Mouse (Mus musculus): ENCODE measurements around the gene Crabp1. TPM values are rescaled to one million over a fixed set of nuclear protein-coding genes. Genes with fewer than 3 reads are reported as not detected.

Crabp1 gene
- not detected for total RNA-seq (2021)

- DNase-seq (ENCODE audit: low spot score), result no peak
- intact Hi-C loops (cut with DNase I), result no loop called here
Observed at GRCm38 (mm10) chr9:54764561-54765217, at the start of gene Crabp1. Gene Crabp1, plus strand, starts transcription at chr9:54764748.

- intact Hi-C loops (cut with DNase I), result no loop called here
- DNase-seq (ENCODE audit: low spot score), result no peak
Observed at GRCm38 (mm10) chr9:54715776-54716175, 48.8 kb upstream of the Crabp1 start.

- intact Hi-C loops (cut with DNase I), result no loop called here
- no peak for DNase-seq (ENCODE audit: low spot score)
Observed at GRCm38 (mm10) chr9:54717527-54717926, 47.0 kb upstream of the Crabp1 start.

- DNase-seq (ENCODE audit: low spot score), result no peak
- intact Hi-C loops (cut with DNase I), result no loop called here
Observed at GRCm38 (mm10) chr9:54722156-54722555, 42.4 kb upstream of the Crabp1 start.

GRCm38 (mm10) chr9:54722596-54722995, 42.0 kb upstream of the Crabp1 start:
- intact Hi-C loops (cut with DNase I), result no loop called here
- DNase-seq (ENCODE audit: low spot score), result no peak

- no peak for DNase-seq (ENCODE audit: low spot score)
- intact Hi-C loops (cut with DNase I), result no loop called here
Observed at GRCm38 (mm10) chr9:54726315-54726714, 38.2 kb upstream of the Crabp1 start.

DNA sequence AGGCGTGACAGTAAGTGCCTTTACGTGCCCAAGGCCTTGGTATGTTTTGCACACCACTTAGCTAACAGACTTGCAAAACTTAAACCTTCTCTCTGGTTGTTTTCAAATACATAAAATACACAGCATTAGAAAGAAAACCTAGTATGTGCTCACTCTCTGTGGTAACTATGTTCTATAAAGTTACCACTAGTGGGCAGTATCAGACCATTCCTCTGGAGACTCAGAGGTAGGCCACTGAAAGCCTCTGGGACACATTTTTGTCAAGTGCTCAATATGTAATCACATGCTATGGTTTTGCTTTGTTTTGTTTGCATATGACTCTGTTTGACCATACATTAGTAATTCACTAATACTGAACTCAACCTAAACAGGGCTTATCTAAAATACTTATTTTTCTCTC, 32.4 kb upstream of the Crabp1 start:
- no peak for DNase-seq (ENCODE audit: low spot score)
- intact Hi-C loops (cut with DNase I), result loop anchor here (5.0 kb wide), 1 partner anchor 220 kb away; the partner anchor contains the start of genes AY074887 and Psma4

GRCm38 (mm10) chr9:54733921-54734638, 30.5 kb upstream of the Crabp1 start, which contains the start of gene Wdr61:
Gene Wdr61, minus strand, starts transcription at chr9:54734519.
- intact Hi-C loops (cut with DNase I), result loop anchor here (5.0 kb wide), 1 partner anchor 218 kb away; the partner anchor contains the start of genes AY074887 and Psma4
- peak; percentile 93 for DNase-seq (ENCODE audit: low spot score)

GRCm38 (mm10) chr9:54734639-54735252, 29.8 kb upstream of the Crabp1 start:
- no peak for DNase-seq (ENCODE audit: low spot score)
- intact Hi-C loops (cut with DNase I), result loop anchor here (5.0 kb wide), 2 partner anchors 128 to 218 kb away; partner anchors contain the start of genes AY074887, Ireb2 and Psma4

- no peak for DNase-seq (ENCODE audit: low spot score)
Observed at GRCm38 (mm10) chr9:54736284-54736701, 28.3 kb upstream of the Crabp1 start.

GRCm38 (mm10) chr9:54738376-54738775, 26.2 kb upstream of the Crabp1 start:
- intact Hi-C loops (cut with DNase I), result loop anchor here (1.0 to 5.0 kb wide), 2 partner anchors 83 to 124 kb away; partner anchors contain the start of gene Ireb2
- DNase-seq (ENCODE audit: low spot score), result no peak

More at GRCm38 (mm10) chr9:54736284-54736701, 28.3 kb upstream of the Crabp1 start:
- intact Hi-C loops (cut with DNase I), result loop anchor here (2.0 to 5.0 kb wide), 2 partner anchors 126 to 375 kb away; partner anchors contain the start of gene Ireb2

DNA sequence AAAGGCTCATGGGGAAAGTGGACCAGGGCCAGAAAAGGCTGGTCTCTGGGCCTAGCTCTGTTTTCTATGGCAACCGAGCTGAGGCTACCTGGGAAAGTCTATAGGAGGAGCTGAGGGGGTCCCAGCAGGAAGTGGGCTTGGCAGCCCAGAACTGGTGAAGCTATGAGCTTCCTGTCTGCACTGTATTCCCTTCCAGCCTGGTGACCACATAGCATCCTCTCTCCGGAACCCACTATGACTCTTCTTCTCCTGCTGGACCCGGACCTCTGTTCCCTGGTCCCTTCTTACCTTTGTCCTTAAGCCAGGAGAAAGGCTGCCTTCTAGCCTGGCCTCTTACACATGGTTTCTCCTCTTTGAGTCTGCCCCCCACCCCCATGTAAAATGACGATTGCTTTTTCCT, 20.7 kb upstream of the Crabp1 start:
- intact Hi-C loops (cut with DNase I), result no loop called here
- no peak for DNase-seq (ENCODE audit: low spot score)

DNA sequence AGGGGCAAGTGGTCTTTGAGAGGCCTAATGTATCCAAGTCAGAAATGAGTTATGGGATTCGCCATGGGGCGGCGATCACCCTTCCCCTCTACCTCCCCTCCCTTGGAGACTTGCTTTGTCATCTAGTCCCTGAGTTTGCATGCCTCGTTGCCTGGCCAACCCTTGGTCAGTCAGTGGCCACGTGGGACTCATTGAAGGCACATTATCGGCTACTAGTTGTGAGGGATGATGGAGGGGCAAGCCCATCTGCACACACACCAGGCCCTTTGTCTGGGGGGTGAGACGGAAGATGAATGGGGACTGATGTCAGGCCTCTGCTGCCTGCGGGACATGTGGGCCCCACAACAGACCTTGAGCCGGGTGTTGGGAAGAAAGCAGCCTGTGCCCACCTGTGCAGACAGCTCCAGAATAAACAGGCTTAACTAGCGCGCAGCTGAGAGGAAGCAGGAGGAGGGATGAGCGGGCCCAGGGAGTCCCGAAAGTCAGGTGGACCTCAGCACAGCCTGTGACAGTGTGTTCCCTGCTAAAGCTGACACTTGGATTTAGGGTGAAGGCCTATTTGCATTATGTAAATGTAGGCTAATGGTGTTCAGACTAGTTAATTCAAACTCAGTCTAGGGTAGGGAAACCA, 18.7 kb upstream of the Crabp1 start:
- intact Hi-C loops (cut with DNase I), result no loop called here

DNA sequence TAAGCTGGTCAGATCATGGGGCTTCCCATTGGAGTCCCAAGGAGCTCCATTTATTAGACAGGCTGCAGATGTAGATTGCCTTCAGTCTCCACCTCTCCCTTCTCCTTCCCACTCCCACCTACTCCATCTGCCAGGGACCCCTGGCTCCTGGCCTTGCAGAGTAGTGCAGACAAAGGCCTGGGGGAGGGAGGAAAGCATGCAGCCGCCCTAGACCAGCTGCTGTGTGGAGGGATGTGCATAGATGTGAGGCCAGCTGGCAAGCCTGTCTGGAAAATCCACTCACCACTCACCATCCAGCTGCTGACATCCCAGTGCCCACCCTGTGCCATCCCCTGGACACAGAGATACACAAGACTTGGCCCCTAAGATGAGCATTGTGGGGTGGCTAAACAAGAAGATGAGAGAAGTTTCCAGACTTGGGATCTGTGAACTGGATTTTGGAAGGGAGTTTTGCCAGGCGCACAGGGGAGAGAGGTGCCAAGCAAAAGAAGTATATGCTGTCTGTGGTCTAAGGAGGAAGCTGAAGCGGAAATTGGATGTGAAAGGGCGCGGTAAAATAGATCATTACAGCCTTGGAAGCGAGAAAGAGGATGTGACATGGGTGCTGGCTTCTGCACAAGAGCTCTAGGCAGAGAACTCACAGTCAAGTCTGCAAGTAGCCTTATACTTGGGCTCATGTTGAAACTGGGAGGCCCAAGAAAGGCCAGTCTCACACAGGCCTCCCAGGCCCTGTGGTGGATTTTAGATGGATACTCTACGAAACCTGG, 14.2 kb upstream of the Crabp1 start:
- DNase-seq (ENCODE audit: low spot score), result no peak
- intact Hi-C loops (cut with DNase I), result no loop called here

More for the DNA sequence above, 18.7 kb upstream of the Crabp1 start:
- no peak for DNase-seq (ENCODE audit: low spot score)

GRCm38 (mm10) chr9:54751684-54752083, 12.9 kb upstream of the Crabp1 start:
- no peak for DNase-seq (ENCODE audit: low spot score)
- intact Hi-C loops (cut with DNase I), result no loop called here

- intact Hi-C loops (cut with DNase I), result no loop called here
- DNase-seq (ENCODE audit: low spot score), result no peak
Observed at GRCm38 (mm10) chr9:54752201-54752943, 12.2 kb upstream of the Crabp1 start.

- intact Hi-C loops (cut with DNase I), result no loop called here
- DNase-seq (ENCODE audit: low spot score), result no peak
Observed at GRCm38 (mm10) chr9:54752944-54753295, 11.6 kb upstream of the Crabp1 start.

GRCm38 (mm10) chr9:54759592-54759991, 5.0 kb upstream of the Crabp1 start:
- DNase-seq (ENCODE audit: low spot score), result no peak
- intact Hi-C loops (cut with DNase I), result no loop called here

GRCm38 (mm10) chr9:54764091-54764490, 457 bp upstream of the Crabp1 start:
- intact Hi-C loops (cut with DNase I), result no loop called here

More at GRCm38 (mm10) chr9:54764091-54764490, 457 bp upstream of the Crabp1 start:
- no peak for DNase-seq (ENCODE audit: low spot score)
